Mouse (Mus musculus): ENCODE data around the gene Ern1. TPM values are rescaled to one million over a fixed set of nuclear protein-coding genes. Genes with fewer than 3 reads are reported as not detected.
A peak's percentile ranks its signal among the peaks of the same experiment; 100 is the strongest.
"Not testable (repeated sequence)": the region's sequence is repeated elsewhere in the genome, so short reads cannot be mapped to it uniquely, and the experiment has no call there.

Gene Ern1
- polyA plus RNA-seq, 1 experiment = 11.9 TPM

DNA sequence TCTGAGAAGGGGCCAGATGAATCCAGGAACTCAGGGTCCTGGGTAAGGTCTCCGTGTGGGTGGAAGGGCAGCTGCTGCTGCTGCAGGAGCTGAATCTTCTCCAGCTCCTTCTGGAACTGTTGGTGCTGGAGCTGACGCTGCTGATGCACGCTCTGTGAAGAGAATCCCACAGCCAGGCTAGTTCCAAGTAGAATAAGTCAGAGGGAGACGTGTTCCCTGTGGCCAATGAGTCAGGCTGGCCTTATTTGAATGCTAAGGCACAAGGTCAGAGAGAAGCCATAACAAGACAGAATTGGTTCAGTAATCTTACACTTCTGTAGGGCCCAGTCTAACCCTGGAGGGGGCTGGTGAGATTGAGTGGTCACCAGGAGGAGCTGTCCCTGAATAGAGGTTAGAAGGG is 77.6 kb downstream of the Ern1 start:
- DNase-seq (ENCODE audit: low read depth) = no peak
- TF ChIP-seq CTCF (IDR thresholded peaks at IDR 0.05; ENCODE audit: borderline replicate concordance, extremely low read depth, insufficient read depth, insufficient read length) (no peak), POLR2A (IDR thresholded peaks at IDR 0.05; ENCODE audit: borderline replicate concordance, extremely low read depth, insufficient read depth, insufficient read length, poor library complexity, severe bottlenecking) (no peak)

GRCm38 (mm10) chr11:106398481-106398880 is 89.2 kb downstream of the Ern1 start:
- TF ChIP-seq POLR2A (IDR thresholded peaks at IDR 0.05; ENCODE audit: borderline replicate concordance, extremely low read depth, insufficient read depth, insufficient read length, poor library complexity, severe bottlenecking) (no peak), CTCF (IDR thresholded peaks at IDR 0.05; ENCODE audit: borderline replicate concordance, extremely low read depth, insufficient read depth, insufficient read length) (no peak)
- DNase-seq (ENCODE audit: low read depth) = no peak

DNA sequence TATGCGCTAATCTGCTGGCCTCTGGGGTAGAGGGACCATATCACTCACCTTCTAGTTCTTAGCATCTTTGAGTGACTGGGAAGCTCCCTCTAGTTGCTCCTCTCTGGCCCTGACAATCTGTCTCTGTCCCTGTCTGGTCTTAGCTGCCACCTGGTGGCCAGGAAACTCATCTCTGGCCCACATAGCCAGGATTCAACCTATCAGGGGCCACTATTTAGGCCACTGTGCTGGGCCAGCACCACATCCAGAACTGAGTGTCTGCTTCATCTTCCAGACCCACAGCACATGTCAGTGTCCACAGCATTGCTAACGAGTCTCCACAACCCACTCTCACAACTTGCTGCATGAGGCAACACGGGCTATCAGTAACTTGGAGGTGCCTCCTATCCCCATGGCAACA is 90.0 kb downstream of the Ern1 start:
- DNase-seq (ENCODE audit: low read depth) = peak; percentile 5
- peak; percentile 36; the same call in 1 of the 2 replicates for TF ChIP-seq CTCF (IDR thresholded peaks at IDR 0.05; ENCODE audit: borderline replicate concordance, extremely low read depth, insufficient read depth, insufficient read length)
- no peak for TF ChIP-seq POLR2A (IDR thresholded peaks at IDR 0.05; ENCODE audit: borderline replicate concordance, extremely low read depth, insufficient read depth, insufficient read length, poor library complexity, severe bottlenecking)

GRCm38 (mm10) chr11:106394055-106394454 is 93.6 kb downstream of the Ern1 start:
- not testable (repeated sequence) for DNase-seq (ENCODE audit: low read depth)

DNA sequence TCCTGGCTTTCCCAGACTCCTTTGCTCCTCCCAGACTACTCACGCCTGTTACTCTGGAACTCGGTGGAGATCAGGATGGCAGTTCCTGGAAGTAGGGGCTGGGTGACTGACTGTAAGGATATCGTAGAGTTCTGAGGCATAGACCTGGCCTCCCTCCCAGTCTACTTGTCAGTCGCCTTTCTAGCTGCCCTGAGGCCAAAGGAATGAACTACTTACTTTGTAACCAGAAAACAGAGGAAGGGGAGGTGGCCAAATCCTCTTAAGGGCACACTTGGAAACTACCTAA is 94.4 kb downstream of the Ern1 start:
- no peak for DNase-seq (ENCODE audit: low read depth)
- TF ChIP-seq CTCF (IDR thresholded peaks at IDR 0.05; ENCODE audit: borderline replicate concordance, extremely low read depth, insufficient read depth, insufficient read length) (no peak), POLR2A (IDR thresholded peaks at IDR 0.05; ENCODE audit: borderline replicate concordance, extremely low read depth, insufficient read depth, insufficient read length, poor library complexity, severe bottlenecking) (no peak)

DNA sequence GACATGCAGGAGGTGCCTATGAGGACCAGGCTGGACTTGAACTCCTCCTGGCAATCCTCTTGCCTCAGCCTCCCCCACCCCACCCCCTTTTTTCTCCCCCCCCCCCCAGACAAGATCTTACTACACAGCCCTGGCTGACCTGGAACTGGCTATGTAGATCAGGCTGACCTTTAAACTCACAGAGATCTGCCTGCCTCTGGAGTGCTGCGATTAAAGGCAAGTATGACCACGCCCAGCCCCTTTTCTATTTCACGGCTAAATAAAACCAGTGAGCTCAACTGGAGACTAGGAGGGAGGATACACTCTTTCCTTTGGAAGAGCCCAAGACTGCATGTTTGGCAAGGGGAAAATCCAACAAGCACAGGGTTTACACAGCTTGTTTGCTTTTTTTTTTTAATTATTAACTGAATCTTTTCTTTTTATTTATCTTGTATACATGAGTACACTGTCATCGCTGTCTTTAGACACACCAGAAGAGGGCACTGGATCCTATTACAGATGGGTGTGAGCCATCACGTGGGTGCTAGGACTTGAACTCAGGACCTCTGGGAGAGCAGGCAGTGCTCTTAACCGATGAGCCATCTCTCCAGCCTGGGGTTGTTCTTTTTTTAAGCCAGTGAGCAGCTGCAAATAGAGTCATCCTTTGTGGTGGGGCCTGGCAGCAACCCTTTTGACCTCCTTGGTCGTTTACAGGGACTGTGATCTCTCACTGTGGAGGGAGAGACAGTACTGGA is 94.9 kb downstream of the Ern1 start:
- TF ChIP-seq CTCF (IDR thresholded peaks at IDR 0.05; ENCODE audit: borderline replicate concordance, extremely low read depth, insufficient read depth, insufficient read length) (no peak), POLR2A (IDR thresholded peaks at IDR 0.05; ENCODE audit: borderline replicate concordance, extremely low read depth, insufficient read depth, insufficient read length, poor library complexity, severe bottlenecking) (no peak)
- DNase-seq (ENCODE audit: low read depth) = no peak

- peak; percentile 87 for DNase-seq (ENCODE audit: low read depth)
- TF ChIP-seq POLR2A (IDR thresholded peaks at IDR 0.05; ENCODE audit: borderline replicate concordance, extremely low read depth, insufficient read depth, insufficient read length, poor library complexity, severe bottlenecking) = no peak
- TF ChIP-seq CTCF (IDR thresholded peaks at IDR 0.05; ENCODE audit: borderline replicate concordance, extremely low read depth, insufficient read depth, insufficient read length) = peak; percentile 93
These were observed 96.0 kb downstream of the Ern1 start for GRCm38 (mm10) chr11:106391546-106392188.

- DNase-seq (ENCODE audit: low read depth) = no peak
- TF ChIP-seq CTCF (IDR thresholded peaks at IDR 0.05; ENCODE audit: borderline replicate concordance, extremely low read depth, insufficient read depth, insufficient read length) = no peak
- no peak for TF ChIP-seq POLR2A (IDR thresholded peaks at IDR 0.05; ENCODE audit: borderline replicate concordance, extremely low read depth, insufficient read depth, insufficient read length, poor library complexity, severe bottlenecking)
These were observed 96.9 kb downstream of the Ern1 start for GRCm38 (mm10) chr11:106390757-106391156.

GRCm38 (mm10) chr11:106389611-106390010 is 98.0 kb downstream of the Ern1 start:
- DNase-seq (ENCODE audit: low read depth) = peak; percentile 6
- TF ChIP-seq POLR2A (IDR thresholded peaks at IDR 0.05; ENCODE audit: borderline replicate concordance, extremely low read depth, insufficient read depth, insufficient read length, poor library complexity, severe bottlenecking) = no peak
- TF ChIP-seq CTCF (IDR thresholded peaks at IDR 0.05; ENCODE audit: borderline replicate concordance, extremely low read depth, insufficient read depth, insufficient read length) = no peak

DNA sequence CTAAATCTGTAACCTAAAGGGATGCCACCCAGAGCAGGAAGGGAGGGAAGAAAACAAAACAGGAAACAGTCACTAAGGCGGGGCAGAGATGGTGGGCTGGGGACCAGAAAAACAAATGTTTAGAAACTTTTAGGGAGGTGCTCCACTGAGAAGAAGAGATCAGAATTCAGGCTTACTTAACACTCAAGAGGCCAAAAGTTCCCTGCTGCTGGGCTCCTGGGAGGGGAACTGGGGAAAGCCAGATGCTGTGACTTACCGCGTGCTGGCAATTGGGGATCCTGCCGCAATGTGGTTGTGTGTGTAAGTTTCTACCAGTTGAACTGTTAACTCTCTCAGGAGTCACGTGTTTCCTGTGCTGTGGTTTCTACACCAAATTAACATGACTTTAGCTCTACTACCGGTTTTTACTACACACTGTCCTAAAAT is 99.8 kb downstream of the Ern1 start, which contains the start of gene Icam2:
Icam2 (minus strand) TSS at position 285 of the 426 bp plus-strand sequence.
- DNase-seq (ENCODE audit: low read depth) = no peak
- no peak for TF ChIP-seq CTCF (IDR thresholded peaks at IDR 0.05; ENCODE audit: borderline replicate concordance, extremely low read depth, insufficient read depth, insufficient read length)
- no peak for TF ChIP-seq POLR2A (IDR thresholded peaks at IDR 0.05; ENCODE audit: borderline replicate concordance, extremely low read depth, insufficient read depth, insufficient read length, poor library complexity, severe bottlenecking)

DNA sequence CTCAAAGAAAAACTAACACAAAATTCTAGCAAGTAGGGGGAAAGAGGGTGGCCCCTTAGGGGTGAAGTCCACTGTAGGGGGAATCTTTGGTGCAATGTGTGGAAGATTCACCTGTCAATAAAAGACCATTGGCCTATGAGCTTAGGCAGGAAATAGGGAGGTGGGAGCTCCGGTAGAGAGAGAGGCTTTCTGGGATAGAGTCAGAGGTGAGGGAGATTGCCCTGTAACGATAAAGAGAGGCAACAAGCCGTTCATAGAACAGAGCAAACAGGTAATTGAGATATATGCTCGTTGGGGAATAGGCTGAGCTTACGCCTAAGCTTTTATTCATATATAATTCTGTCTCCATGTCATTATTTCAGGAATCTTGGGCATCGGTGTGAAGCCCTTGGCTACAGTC is 100.6 kb downstream of the Ern1 start:
- DNase-seq (ENCODE audit: low read depth) = no peak

GRCm38 (mm10) chr11:106386409-106386808 is 101.2 kb downstream of the Ern1 start:
- no peak for TF ChIP-seq POLR2A (IDR thresholded peaks at IDR 0.05; ENCODE audit: borderline replicate concordance, extremely low read depth, insufficient read depth, insufficient read length, poor library complexity, severe bottlenecking)
- no peak for TF ChIP-seq CTCF (IDR thresholded peaks at IDR 0.05; ENCODE audit: borderline replicate concordance, extremely low read depth, insufficient read depth, insufficient read length)
- DNase-seq (ENCODE audit: low read depth) = no peak

More for the DNA sequence above, 100.6 kb downstream of the Ern1 start:
- TF ChIP-seq POLR2A (IDR thresholded peaks at IDR 0.05; ENCODE audit: borderline replicate concordance, extremely low read depth, insufficient read depth, insufficient read length, poor library complexity, severe bottlenecking) (no peak), CTCF (IDR thresholded peaks at IDR 0.05; ENCODE audit: borderline replicate concordance, extremely low read depth, insufficient read depth, insufficient read length) (no peak)
